Mouse (Mus musculus) CD8-positive naive resting alpha-beta T cell, adult 2 months (primary cell): ENCODE results near the gene Mrps33.

Experiments
- DNase-seq, 2 experiments: peaks; one replicate each; pipeline ENCODE4 v3.0.0; 2022; ENCODE audit warnings: low read depth in 2 of 2, low spot score in 2 of 2

Gene Mrps33

DNA sequence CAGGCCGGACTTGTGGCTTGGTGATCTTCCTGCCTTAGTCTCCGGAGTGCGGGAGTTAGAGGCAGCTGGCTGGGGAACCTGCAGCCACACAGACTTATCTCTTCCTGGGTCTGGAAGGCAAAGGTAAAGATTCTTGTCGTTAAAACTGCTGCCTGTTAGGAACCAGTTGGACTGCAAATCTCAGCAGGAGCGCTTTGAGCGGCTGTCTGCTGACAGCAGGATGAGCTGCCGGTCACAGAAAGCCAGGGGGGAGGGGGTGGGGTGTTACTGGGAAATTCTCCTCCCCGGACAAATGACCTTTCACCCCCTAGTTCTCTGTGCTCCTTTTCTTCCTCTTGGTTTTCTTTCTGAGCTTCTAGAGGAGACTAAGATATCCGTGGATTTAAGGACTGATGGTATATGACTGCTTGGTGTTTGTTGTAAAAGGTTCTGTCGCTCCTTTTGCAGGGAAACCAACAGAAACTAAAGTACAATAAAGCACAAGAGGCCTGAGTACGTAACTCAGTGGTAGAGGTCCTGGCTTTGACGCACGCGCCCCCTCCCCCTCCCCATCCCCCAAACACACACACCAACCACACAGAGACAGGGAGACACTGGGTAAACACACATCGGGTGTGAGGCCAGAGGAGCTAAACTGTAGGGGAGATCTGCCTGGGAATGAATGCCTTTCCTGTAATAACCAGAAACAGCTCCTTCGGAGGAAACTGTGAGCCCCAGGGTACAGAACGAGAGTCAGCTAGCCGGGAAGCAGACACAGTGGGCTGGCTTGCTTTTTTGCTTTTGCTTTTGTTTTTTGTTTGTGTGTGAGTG, 29.7 kb downstream of the Mrps33 start:
- DNase-seq: no peak

DNA sequence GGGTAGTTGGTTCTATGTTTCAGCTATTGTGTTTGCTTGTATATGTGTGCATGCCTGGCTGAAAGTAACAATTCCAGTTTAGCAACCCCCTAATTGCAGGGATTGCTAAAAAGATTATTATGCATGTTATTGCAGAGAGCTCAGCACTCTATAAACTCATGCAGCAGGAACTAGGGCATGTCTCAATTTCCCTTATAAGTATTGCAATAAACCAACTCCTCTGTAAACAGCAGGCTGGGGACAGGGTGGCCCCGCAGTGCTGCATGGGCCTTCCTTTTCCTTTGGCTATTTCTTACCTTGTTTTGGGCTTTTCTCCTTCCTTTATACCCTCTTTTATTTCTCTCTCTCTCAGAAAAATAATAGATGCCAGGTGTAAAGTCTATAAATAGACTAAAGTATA, 32.3 kb downstream of the Mrps33 start:
- DNase-seq: no peak

DNA sequence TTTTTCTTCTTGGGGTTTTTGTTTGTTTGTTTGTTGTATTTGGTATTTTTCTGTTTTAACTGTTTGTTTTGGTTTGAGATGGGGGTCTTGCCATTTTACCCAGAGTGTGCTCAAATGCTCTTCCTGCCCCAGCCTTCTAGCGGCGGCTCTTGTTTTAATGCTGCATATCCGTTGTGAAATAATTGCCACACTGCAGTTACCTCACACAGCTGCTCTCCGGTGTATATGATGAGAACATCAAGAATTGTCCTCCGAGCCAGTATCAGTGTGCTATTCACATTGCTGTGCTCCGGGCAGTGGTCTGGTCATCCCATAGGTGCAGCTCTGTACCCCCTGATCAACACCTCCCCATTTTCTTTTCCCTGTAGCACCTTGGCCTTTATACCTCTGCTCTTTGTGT, 34.5 kb downstream of the Mrps33 start:
- no peak for DNase-seq

DNA sequence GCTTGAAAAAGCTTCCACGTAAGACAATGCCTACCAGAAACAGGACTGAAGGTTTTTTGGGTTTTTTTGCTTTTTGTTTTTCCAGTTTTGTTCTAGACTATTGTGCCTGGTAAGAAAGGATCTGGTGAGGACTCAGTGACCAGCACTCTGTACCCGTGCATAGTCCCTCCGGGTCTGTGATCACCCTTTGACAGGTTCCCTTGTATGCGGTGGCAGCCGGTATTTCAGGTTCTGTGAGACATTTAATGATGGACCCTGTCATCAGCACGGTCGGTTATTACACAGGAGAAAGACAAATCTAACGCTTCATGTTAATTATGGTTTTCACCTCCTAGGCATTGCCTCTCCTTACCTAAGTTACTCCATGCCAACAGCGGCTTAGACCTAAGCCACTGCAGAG, 35.8 kb downstream of the Mrps33 start:
- no peak for DNase-seq

DNA sequence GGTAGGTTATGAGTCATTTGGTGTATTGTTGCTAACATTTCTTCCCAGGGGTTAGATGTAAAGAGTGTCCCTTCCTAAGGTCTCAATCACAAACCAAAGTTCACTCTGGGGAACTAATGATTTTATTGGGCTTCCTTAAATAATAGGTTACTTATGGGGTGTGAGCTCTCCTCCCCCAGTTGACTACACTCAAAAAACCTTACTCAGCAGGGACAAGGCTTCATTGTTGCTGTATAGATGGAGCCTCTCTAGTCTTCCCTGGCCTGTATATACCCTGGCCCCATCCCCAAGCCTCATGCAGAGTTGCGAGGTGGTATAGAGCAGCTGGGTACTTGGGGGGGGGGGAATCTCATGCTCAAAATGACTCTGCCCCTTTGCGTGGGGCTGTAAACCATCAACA, 53.6 kb downstream of the Mrps33 start:
- no peak for DNase-seq
